Mouse (Mus musculus): Measurements from ENCODE around the gene Psma2. TPM values are rescaled to one million over a fixed set of nuclear protein-coding genes. Genes with fewer than 3 reads are reported as not detected.

The Psma2 gene
- total RNA-seq, 2 experiments from 2014 or later, result 54.0 to 55.7 TPM

- intact Hi-C loops (cut with DNase I), result no loop called here
- DNase-seq (ENCODE audit: extremely low spot score in 1 of 2, low spot score in 2 of 2), result no peak
- H3K27ac ChIP-seq, result no peak overlapping the region
- TF ChIP-seq CTCF (IDR thresholded peaks at IDR 0.05), result no peak
- no peak overlapping the region for H3K4me3 ChIP-seq
Observed at GRCm38 (mm10) chr13:14667107-14667506, 54.1 kb downstream of the Psma2 start.

- DNase-seq (ENCODE audit: extremely low spot score in 1 of 2, low spot score in 2 of 2), result peak; percentile 27 to 35
- no peak overlapping the region for H3K27ac ChIP-seq
- intact Hi-C loops (cut with DNase I), result loop anchor here (1.0 to 2.0 kb wide), 2 partner anchors 1044 to 1089 kb away; no protein-coding TSS in a partner anchor
- peak; percentile 76 for TF ChIP-seq CTCF (IDR thresholded peaks at IDR 0.05)
- H3K4me3 ChIP-seq, result no peak overlapping the region
Observed at GRCm38 (mm10) chr13:14670342-14670741, 57.3 kb downstream of the Psma2 start.

GRCm38 (mm10) chr13:14688955-14689354 is 75.9 kb downstream of the Psma2 start:
- intact Hi-C loops (cut with DNase I), result no loop called here
- no peak overlapping the region for H3K4me3 ChIP-seq
- TF ChIP-seq CTCF (IDR thresholded peaks at IDR 0.05), result no peak; the same call in 1 of the 2 replicates
- no peak overlapping the region for H3K27ac ChIP-seq
- DNase-seq (ENCODE audit: extremely low spot score in 1 of 2, low spot score in 2 of 2), result no peak

- no peak for TF ChIP-seq CTCF (IDR thresholded peaks at IDR 0.05)
- intact Hi-C loops (cut with DNase I), result no loop called here
- Histone ChIP-seq H3K4me3 (no peak overlapping the region), H3K27ac (no peak overlapping the region)
- no peak for DNase-seq (ENCODE audit: extremely low spot score in 1 of 2, low spot score in 2 of 2)
Observed at GRCm38 (mm10) chr13:14716801-14717200, 103.8 kb downstream of the Psma2 start.

GRCm38 (mm10) chr13:14717755-14718154 is 104.7 kb downstream of the Psma2 start:
- Histone ChIP-seq H3K4me3 (no peak overlapping the region), H3K27ac (no peak overlapping the region)
- no peak for TF ChIP-seq CTCF (IDR thresholded peaks at IDR 0.05)
- intact Hi-C loops (cut with DNase I), result no loop called here
- no peak for DNase-seq (ENCODE audit: extremely low spot score in 1 of 2, low spot score in 2 of 2)

Other genes starting within 250 kb of the Psma2 start
- gene Hecw1, start 90.0 kb upstream of the Psma2 start, total RNA-seq (2021), result 100 to 1,000 TPM; 140 to 146 TPM
- 10 to 100 TPM; 26.3 to 30.4 TPM for gene Mrpl32, start 75 bp upstream of the Psma2 start, total RNA-seq (2021)
- gene AW209491, start 16.9 kb downstream of the Psma2 start, total RNA-seq (2021), result 10 to 100 TPM; 22.3 to 22.7 TPM

Data from left cerebral cortex, adult 2 months (tissue).